Mouse (Mus musculus): ENCODE measurements around the gene Agpat1. TPM values are rescaled to one million over a fixed set of nuclear protein-coding genes. Genes with fewer than 3 reads are reported as not detected.

Gene Agpat1
- polyA plus RNA-seq, 1 experiment = 350 TPM

- TF ChIP-seq POLR2A (IDR thresholded peaks at IDR 0.05; ENCODE audit: control insufficient read depth, extremely low read depth, insufficient read depth, low read length, poor library complexity) (no peak), CTCF (IDR thresholded peaks at IDR 0.05; ENCODE audit: borderline replicate concordance, control insufficient read depth, extremely low read depth, insufficient read depth, low read length, poor library complexity) (no peak)
- 3% methylated on average over 32 of the region's 32 CpGs for WGBS
- peak overlapping the region; percentile 74 for H3K27ac ChIP-seq (ENCODE audit: control insufficient read depth, insufficient read depth, low read length)
- H3K36me3 ChIP-seq (ENCODE audit: control insufficient read depth, insufficient read depth, low read length) = peaks cover 20% of the 10 kb centered on the region
- DNase-seq = peak; percentile 40
- peaks cover 24% of the 10 kb centered on the region for H3K4me1 ChIP-seq (replicated peaks; ENCODE audit: control insufficient read depth, insufficient read depth, low read length)
- H3K4me3 ChIP-seq (ENCODE audit: control insufficient read depth, insufficient read depth, low read length) = peak overlapping the region; percentile 76
- no peaks in the 10 kb centered on the region for H3K27me3 ChIP-seq (ENCODE audit: control insufficient read depth, insufficient read depth, low read length)
Observed at GRCm38 (mm10) chr17:34592581-34593549, 11.2 kb upstream of the Agpat1 start.

- no peak for DNase-seq
- H3K27ac ChIP-seq (ENCODE audit: control insufficient read depth, insufficient read depth, low read length) = no peak overlapping the region
- peaks cover 18% of the 10 kb centered on the region for H3K4me1 ChIP-seq (replicated peaks; ENCODE audit: control insufficient read depth, insufficient read depth, low read length)
- TF ChIP-seq CTCF (IDR thresholded peaks at IDR 0.05; ENCODE audit: borderline replicate concordance, control insufficient read depth, extremely low read depth, insufficient read depth, low read length, poor library complexity) = no peak
- TF ChIP-seq POLR2A (IDR thresholded peaks at IDR 0.05; ENCODE audit: control insufficient read depth, extremely low read depth, insufficient read depth, low read length, poor library complexity) = no peak
- WGBS = 83% methylated on average over 34 of the region's 34 CpGs
- H3K27me3 ChIP-seq (ENCODE audit: control insufficient read depth, insufficient read depth, low read length) = no peaks in the 10 kb centered on the region
- H3K36me3 ChIP-seq (ENCODE audit: control insufficient read depth, insufficient read depth, low read length) = peaks cover 20% of the 10 kb centered on the region
- no peak overlapping the region for H3K4me3 ChIP-seq (ENCODE audit: control insufficient read depth, insufficient read depth, low read length)
Observed at GRCm38 (mm10) chr17:34593752-34594525, 10.1 kb upstream of the Agpat1 start.

- WGBS = 91% methylated on average over 8 of the region's 8 CpGs
- TF ChIP-seq CTCF (IDR thresholded peaks at IDR 0.05; ENCODE audit: borderline replicate concordance, control insufficient read depth, extremely low read depth, insufficient read depth, low read length, poor library complexity) = no peak
- TF ChIP-seq POLR2A (IDR thresholded peaks at IDR 0.05; ENCODE audit: control insufficient read depth, extremely low read depth, insufficient read depth, low read length, poor library complexity) = no peak
- Histone ChIP-seq H3K27me3 (ENCODE audit: control insufficient read depth, insufficient read depth, low read length) (no peaks in the 10 kb centered on the region), H3K4me1 (replicated peaks; ENCODE audit: control insufficient read depth, insufficient read depth, low read length) (peaks cover 15% of the 10 kb centered on the region), H3K4me3 (ENCODE audit: control insufficient read depth, insufficient read depth, low read length) (no peak overlapping the region), H3K36me3 (ENCODE audit: control insufficient read depth, insufficient read depth, low read length) (peaks cover 20% of the 10 kb centered on the region), H3K27ac (ENCODE audit: control insufficient read depth, insufficient read depth, low read length) (no peak overlapping the region)
- no peak for DNase-seq
Observed at GRCm38 (mm10) chr17:34596098-34596497, 8.0 kb upstream of the Agpat1 start.

GRCm38 (mm10) chr17:34597566-34598095 lies 6.4 kb upstream of the Agpat1 start, which contains the start of gene Ager:
Gene Ager (plus strand): TSS chr17:34597862.
- H3K27ac ChIP-seq (ENCODE audit: control insufficient read depth, insufficient read depth, low read length) = no peak within 1 kb of the TSS
- H3K4me1 ChIP-seq (replicated peaks; ENCODE audit: control insufficient read depth, insufficient read depth, low read length) = peaks cover 22% of the 10 kb centered on the region
- peaks cover 20% of the 10 kb centered on the region for H3K36me3 ChIP-seq (ENCODE audit: control insufficient read depth, insufficient read depth, low read length)

GRCm38 (mm10) chr17:34599891-34600290 lies 4.2 kb upstream of the Agpat1 start:
- TF ChIP-seq CTCF (IDR thresholded peaks at IDR 0.05; ENCODE audit: borderline replicate concordance, control insufficient read depth, extremely low read depth, insufficient read depth, low read length, poor library complexity) = no peak
- no peak for TF ChIP-seq POLR2A (IDR thresholded peaks at IDR 0.05; ENCODE audit: control insufficient read depth, extremely low read depth, insufficient read depth, low read length, poor library complexity)
- peaks cover 12% of the 10 kb centered on the region for H3K36me3 ChIP-seq (ENCODE audit: control insufficient read depth, insufficient read depth, low read length)
- DNase-seq = no peak
- no peak overlapping the region for H3K4me3 ChIP-seq (ENCODE audit: control insufficient read depth, insufficient read depth, low read length)
- 93% methylated on average over 9 of the region's 9 CpGs for WGBS
- no peak overlapping the region for H3K27ac ChIP-seq (ENCODE audit: control insufficient read depth, insufficient read depth, low read length)
- peaks cover 14% of the 10 kb centered on the region for H3K4me1 ChIP-seq (replicated peaks; ENCODE audit: control insufficient read depth, insufficient read depth, low read length)
- H3K27me3 ChIP-seq (ENCODE audit: control insufficient read depth, insufficient read depth, low read length) = no peaks in the 10 kb centered on the region

More at GRCm38 (mm10) chr17:34597566-34598095, 6.4 kb upstream of the Agpat1 start, which contains the start of gene Ager:
- H3K4me3 ChIP-seq (ENCODE audit: control insufficient read depth, insufficient read depth, low read length) = no peak within 1 kb of the TSS
- no peak for DNase-seq
- H3K27me3 ChIP-seq (ENCODE audit: control insufficient read depth, insufficient read depth, low read length) = no peaks in the 10 kb centered on the region
- 69% methylated on average over 6 of the region's 6 CpGs for WGBS
- no peak for TF ChIP-seq CTCF (IDR thresholded peaks at IDR 0.05; ENCODE audit: borderline replicate concordance, control insufficient read depth, extremely low read depth, insufficient read depth, low read length, poor library complexity)

GRCm38 (mm10) chr17:34601796-34602195 lies 2.3 kb upstream of the Agpat1 start:
- no peaks in the 10 kb centered on the region for H3K36me3 ChIP-seq (ENCODE audit: control insufficient read depth, insufficient read depth, low read length)
- H3K4me1 ChIP-seq (replicated peaks; ENCODE audit: control insufficient read depth, insufficient read depth, low read length) = peaks cover 25% of the 10 kb centered on the region
- no peak overlapping the region for H3K4me3 ChIP-seq (ENCODE audit: control insufficient read depth, insufficient read depth, low read length)
- no peak overlapping the region for H3K27ac ChIP-seq (ENCODE audit: control insufficient read depth, insufficient read depth, low read length)
- DNase-seq = no peak
- TF ChIP-seq POLR2A (IDR thresholded peaks at IDR 0.05; ENCODE audit: control insufficient read depth, extremely low read depth, insufficient read depth, low read length, poor library complexity) (no peak), CTCF (IDR thresholded peaks at IDR 0.05; ENCODE audit: borderline replicate concordance, control insufficient read depth, extremely low read depth, insufficient read depth, low read length, poor library complexity) (no peak)
- no peaks in the 10 kb centered on the region for H3K27me3 ChIP-seq (ENCODE audit: control insufficient read depth, insufficient read depth, low read length)
- 94% methylated on average over 12 of the region's 12 CpGs for WGBS
